Mouse (Mus musculus) MEL (cell line): ENCODE data around the gene Gng7. TPM values are rescaled to one million over a fixed set of nuclear protein-coding genes. Genes with fewer than 3 reads are reported as not detected.

ENCODE experiments used
- DNase-seq: peaks from one replicate; pipeline ENCODE4 v3.0.0; 2011; ENCODE audit warnings: low read depth, low spot score
- H3K27ac ChIP-seq: 2 replicates; pipeline ENCODE4 v1.5.1; 2012; ENCODE audit warnings: low read depth, mild to moderate bottlenecking, control low read depth, low read length, moderate library complexity; ENCODE audit not compliant: control insufficient read depth
- H3K27me3 ChIP-seq, 2 experiments: fragments of 150-350 bp in 1 of 2; sonication (generic) in 1 of 2; 2 replicates each; pipeline ENCODE4 v1.6.1; 2012; ENCODE audit warnings: low read length in 2 of 2, mild to moderate bottlenecking in 2 of 2, improper control_type of control experiment in 1 of 2, moderate library complexity in 1 of 2; ENCODE audit not compliant: insufficient read depth in 2 of 2, control insufficient read depth in 1 of 2
- H3K36me3 ChIP-seq, 2 experiments: 2 replicates each; pipeline ENCODE4 v1.6.1; 2012 to 2014; ENCODE audit warnings: low read length in 2 of 2, improper control_type of control experiment in 1 of 2, inconsistent platforms in 1 of 2, mild to moderate bottlenecking in 1 of 2; ENCODE audit not compliant: insufficient read depth in 2 of 2, control insufficient read depth in 1 of 2
- H3K4me1 ChIP-seq, 2 experiments: fragments of 150-350 bp in 1 of 2; sonication (generic) in 1 of 2; 2 replicates each; pipeline ENCODE4 v1.6.1; 2012; ENCODE audit warnings: low read length in 2 of 2, improper control_type of control experiment in 1 of 2, mild to moderate bottlenecking in 1 of 2; ENCODE audit not compliant: insufficient read depth in 2 of 2, control insufficient read depth in 1 of 2
- H3K4me3 ChIP-seq, 2 experiments: fragments of 150-350 bp in 1 of 2; sonication (generic) in 1 of 2; 2 replicates each; pipeline ENCODE4 v1.5.1; 2012; ENCODE audit warnings: low read depth in 2 of 2, low read length in 2 of 2, mild to moderate bottlenecking in 2 of 2, moderate library complexity in 2 of 2, control low read depth in 1 of 2, improper control_type of control experiment in 1 of 2; ENCODE audit not compliant: control insufficient read depth in 1 of 2, insufficient read depth in 1 of 2
- H3K79me2 ChIP-seq: 2 replicates; pipeline ENCODE4 v1.6.1; 2012; ENCODE audit warnings: mild to moderate bottlenecking, low read length, moderate library complexity; ENCODE audit not compliant: control insufficient read depth, poor library complexity, insufficient read depth
- H3K9ac ChIP-seq: 2 replicates; pipeline ENCODE4 v1.6.1; 2012; ENCODE audit warnings: low read depth, mild to moderate bottlenecking, control low read depth, low read length, moderate library complexity; ENCODE audit not compliant: control insufficient read depth, poor library complexity, severe bottlenecking
- H3K9me3 ChIP-seq: fragments of 150-350 bp; sonication (generic); replicated peaks from 2 replicates; pipeline ENCODE4 v1.6.1; 2012; ENCODE audit warnings: mild to moderate bottlenecking, low read length, improper control_type of control experiment, moderate library complexity; ENCODE audit not compliant: insufficient read depth
- BHLHE40 ChIP-seq: IDR thresholded peaks from 2 replicates; pipeline ENCODE4 v1.6.1; 2012; ENCODE audit warnings: low read depth, mild to moderate bottlenecking, inconsistent platforms, low read length, improper control_type of control experiment, borderline replicate concordance
- CHD1 ChIP-seq: IDR thresholded peaks from 2 replicates; pipeline ENCODE4 v1.6.1; 2012; ENCODE audit warnings: low read depth, mild to moderate bottlenecking, inconsistent platforms, low read length, improper control_type of control experiment
- CTCF ChIP-seq, 3 experiments: IDR thresholded peaks in 2 of 3; conservative IDR thresholded peaks in 1 of 3; 2 replicates each; pipeline ENCODE4 v1.5.1; 2011 to 2012; ENCODE audit warnings: low read length in 3 of 3, low read depth in 2 of 3, mild to moderate bottlenecking in 2 of 3, improper control_type of control experiment in 1 of 3, inconsistent platforms in 1 of 3, mixed read lengths in 1 of 3, moderate library complexity in 1 of 3; ENCODE audit not compliant: control insufficient read depth in 1 of 3, insufficient read depth in 1 of 3, poor library complexity in 1 of 3, severe bottlenecking in 1 of 3
- ELF1 ChIP-seq: IDR thresholded peaks from 2 replicates; pipeline ENCODE4 v1.6.1; 2014; ENCODE audit warnings: low read depth, mild to moderate bottlenecking, inconsistent platforms, low read length, improper control_type of control experiment, moderate library complexity
- EP300 ChIP-seq, 2 experiments: IDR thresholded peaks; 2 replicates each; pipeline ENCODE4 v1.6.1; 2011; ENCODE audit warnings: improper control_type of control experiment in 2 of 2, low read length in 2 of 2, low read depth in 1 of 2, mild to moderate bottlenecking in 1 of 2
- HCFC1 ChIP-seq: IDR thresholded peaks from 2 replicates; pipeline ENCODE4 v1.6.1; 2012; ENCODE audit warnings: low read depth, mild to moderate bottlenecking, inconsistent platforms, low read length, improper control_type of control experiment, moderate library complexity
- JUND ChIP-seq: IDR thresholded peaks from 2 replicates; pipeline ENCODE4 v1.6.1; 2011; ENCODE audit warnings: low read depth, mild to moderate bottlenecking, improper control_type of control experiment, low read length
- KAT2A ChIP-seq: conservative IDR thresholded peaks from 2 replicates; pipeline ENCODE4 v1.6.1; 2012; ENCODE audit warnings: low read depth, low read length, improper control_type of control experiment, inconsistent platforms
- MAFK ChIP-seq: IDR thresholded peaks from 2 replicates; pipeline ENCODE4 v1.6.1; 2011; ENCODE audit warnings: low read depth, mild to moderate bottlenecking, low read length, improper control_type of control experiment, borderline replicate concordance
- MAZ ChIP-seq: IDR thresholded peaks from 2 replicates; pipeline ENCODE4 v1.6.1; 2012; ENCODE audit warnings: low read depth, mild to moderate bottlenecking, inconsistent platforms, low read length, improper control_type of control experiment
- MXI1 ChIP-seq: IDR thresholded peaks from 2 replicates; pipeline ENCODE4 v1.6.1; 2011; ENCODE audit warnings: mild to moderate bottlenecking, low read depth, low read length, improper control_type of control experiment
- MYB ChIP-seq: IDR thresholded peaks from 2 replicates; pipeline ENCODE4 v1.6.1; 2011; ENCODE audit warnings: mild to moderate bottlenecking, low read depth, low read length, improper control_type of control experiment
- POLR2AphosphoS2 ChIP-seq: IDR thresholded peaks from 2 replicates; pipeline ENCODE4 v1.6.1; 2011; ENCODE audit warnings: low read length, improper control_type of control experiment
- RAD21 ChIP-seq: IDR thresholded peaks from 2 replicates; pipeline ENCODE4 v1.6.1; 2011; ENCODE audit warnings: mild to moderate bottlenecking, low read depth, low read length, improper control_type of control experiment
- SIN3A ChIP-seq: IDR thresholded peaks from 2 replicates; pipeline ENCODE4 v1.6.1; 2012; ENCODE audit warnings: low read length, improper control_type of control experiment, inconsistent platforms
- SMC3 ChIP-seq: IDR thresholded peaks from 2 replicates; pipeline ENCODE4 v1.6.1; 2011; ENCODE audit warnings: low read depth, low read length, improper control_type of control experiment
- TAL1 ChIP-seq: IDR thresholded peaks from 2 replicates; pipeline ENCODE4 v1.6.1; 2012; ENCODE audit warnings: mild to moderate bottlenecking, inconsistent platforms, low read length, moderate library complexity, mixed read lengths
- TBP ChIP-seq: IDR thresholded peaks from 2 replicates; pipeline ENCODE4 v1.8.0; 2011; ENCODE audit warnings: low read depth, low read length, improper control_type of control experiment
- TCF12 ChIP-seq: IDR thresholded peaks from 2 replicates; pipeline ENCODE4 v1.6.1; 2014; ENCODE audit warnings: low read depth, mild to moderate bottlenecking, inconsistent platforms, low read length, improper control_type of control experiment, moderate library complexity
- UBTF ChIP-seq: IDR thresholded peaks from 2 replicates; pipeline ENCODE4 v1.6.1; 2012; ENCODE audit warnings: low read depth, mild to moderate bottlenecking, inconsistent platforms, low read length, improper control_type of control experiment, moderate library complexity, borderline replicate concordance; ENCODE audit not compliant: insufficient read depth
- USF1 ChIP-seq: IDR thresholded peaks from 2 replicates; pipeline ENCODE4 v1.6.1; 2014; ENCODE audit warnings: low read depth, mild to moderate bottlenecking, inconsistent platforms, low read length, improper control_type of control experiment, moderate library complexity
- USF2 ChIP-seq, 2 experiments: IDR thresholded peaks; 2 replicates each; pipeline ENCODE4 v1.6.1; 2011 to 2012; ENCODE audit warnings: improper control_type of control experiment in 2 of 2, low read length in 2 of 2, borderline replicate concordance in 1 of 2, inconsistent platforms in 1 of 2, low read depth in 1 of 2, mild to moderate bottlenecking in 1 of 2; ENCODE audit not compliant: insufficient read depth in 1 of 2
- ZC3H11A ChIP-seq: IDR thresholded peaks from 2 replicates; pipeline ENCODE4 v1.6.1; 2012; ENCODE audit warnings: low read depth, mild to moderate bottlenecking, inconsistent platforms, low read length, improper control_type of control experiment
- polyA plus RNA-seq, 2 experiments: library from polyadenylated mRNA; stranded (reverse) in 1 of 2; unstranded in 1 of 2; fragments of >175 nt in 1 of 2; fragments of >200 nt in 1 of 2; gene quantifications; 2 replicates each; pipeline versions ENCODE4 v1.2.1 to v1.2.4; 2012; ENCODE audit warnings: low replicate concordance in 2 of 2, low read depth in 1 of 2; ENCODE audit not compliant: insufficient read length in 2 of 2, insufficient read depth in 1 of 2, missing spikeins in 1 of 2
- total RNA-seq: library from RNA; depleted of rRNA; stranded (reverse); fragments of 300-350 nt; gene quantifications from 2 replicates; pipeline ENCODE4 v1.2.3, GENCODE M21; 2012

Gene Gng7
- total and polyA plus RNA-seq, 3 experiments = 1.3 to 6.2 TPM; not detected in 1

- TF ChIP-seq KAT2A = no peak
- TF ChIP-seq MAFK = no peak
Observed at GRCm38 (mm10) chr10:81018326-81018725, 3.6 kb upstream of the Gng7 start (continued).

GRCm38 (mm10) chr10:81016645-81017044 lies 1.9 kb upstream of the Gng7 start:
- no peak overlapping the region for H3K27ac ChIP-seq
- TF ChIP-seq MXI1 = 0 out of 2 replicates have a peak, but pooled peaks have one; percentile 30
- TF ChIP-seq JUND = no peak
- TF ChIP-seq CTCF (IDR thresholded peaks at IDR 0.05 in 2 of 3, conservative IDR thresholded peaks at IDR 0.05 in 1 of 3; ENCODE audit: control insufficient read depth in 1 of 3, insufficient read depth in 1 of 3, low read depth in 2 of 3, low read length in 3 of 3, poor library complexity in 1 of 3, severe bottlenecking in 1 of 3) = peak; percentile 85 to 95 (median 94)
- no peak for TF ChIP-seq CHD1
- no peak for TF ChIP-seq TAL1
- TF ChIP-seq SMC3 = peak; percentile 77
- peak; percentile 42 for TF ChIP-seq RAD21
- TF ChIP-seq MAFK = no peak
- peak; percentile 65 for TF ChIP-seq SIN3A
- no peak for TF ChIP-seq UBTF
- no peak for TF ChIP-seq MYB
- peaks cover 2 to 19% of the 10 kb centered on the region in 2 experiments; a peak in 3 of 4 replicates for H3K4me1 ChIP-seq
- no peaks in the 10 kb centered on the region for H3K27me3 ChIP-seq
- H3K9ac ChIP-seq = no peak overlapping the region
- DNase-seq = peak; percentile 76
- H3K4me3 ChIP-seq = no peak overlapping the region
- H3K9me3 ChIP-seq = no peaks in the 10 kb centered on the region
- H3K79me2 ChIP-seq = no peaks in the 10 kb centered on the region
- H3K36me3 ChIP-seq = peaks cover 0 to 4% of the 10 kb centered on the region in 2 experiments; a peak in 2 of 4 replicates

- no peaks in the 10 kb centered on the region for H3K79me2 ChIP-seq
- no peaks in the 10 kb centered on the region for H3K9me3 ChIP-seq
- peaks cover 2 to 19% of the 10 kb centered on the region in 2 experiments; a peak in 3 of 4 replicates for H3K4me1 ChIP-seq
- H3K36me3 ChIP-seq = peaks cover 0 to 4% of the 10 kb centered on the region in 2 experiments; a peak in 2 of 4 replicates
- TF ChIP-seq USF2 (IDR thresholded peaks at IDR 0.05; ENCODE audit: borderline replicate concordance in 1 of 2, insufficient read depth in 1 of 2, low read depth in 1 of 2, low read length in 2 of 2) = no peak
- TF ChIP-seq ELF1 = no peak
- no peak for TF ChIP-seq UBTF
- no peak for TF ChIP-seq MAFK
- no peak for TF ChIP-seq MYB
- TF ChIP-seq EP300 (IDR thresholded peaks at IDR 0.05; ENCODE audit: low read depth in 1 of 2, low read length in 2 of 2) = no peak
- TF ChIP-seq TCF12 = no peak
- no peak for TF ChIP-seq USF1
- no peak for TF ChIP-seq RAD21
- no peak for TF ChIP-seq CTCF (IDR thresholded peaks at IDR 0.05 in 2 of 3, conservative IDR thresholded peaks at IDR 0.05 in 1 of 3; ENCODE audit: control insufficient read depth in 1 of 3, insufficient read depth in 1 of 3, low read depth in 2 of 3, low read length in 3 of 3, poor library complexity in 1 of 3, severe bottlenecking in 1 of 3)
- TF ChIP-seq KAT2A = no peak
- no peak for TF ChIP-seq BHLHE40
- no peak for TF ChIP-seq SMC3
- TF ChIP-seq HCFC1 = no peak
- TF ChIP-seq TBP = no peak
- no peak for TF ChIP-seq MAZ
- no peak for TF ChIP-seq ZC3H11A
- no peak for TF ChIP-seq POLR2AphosphoS2
- no peak for DNase-seq
- H3K4me3 ChIP-seq = no peak overlapping the region
- H3K9ac ChIP-seq = no peak overlapping the region
- no peak overlapping the region for H3K27ac ChIP-seq
- no peaks in the 10 kb centered on the region for H3K27me3 ChIP-seq
Observed at GRCm38 (mm10) chr10:81015666-81016065, 921 bp upstream of the Gng7 start.
